Comparison of ENCODE assay signal across 25 mouse cellular contexts in the genomic region with DNA sequence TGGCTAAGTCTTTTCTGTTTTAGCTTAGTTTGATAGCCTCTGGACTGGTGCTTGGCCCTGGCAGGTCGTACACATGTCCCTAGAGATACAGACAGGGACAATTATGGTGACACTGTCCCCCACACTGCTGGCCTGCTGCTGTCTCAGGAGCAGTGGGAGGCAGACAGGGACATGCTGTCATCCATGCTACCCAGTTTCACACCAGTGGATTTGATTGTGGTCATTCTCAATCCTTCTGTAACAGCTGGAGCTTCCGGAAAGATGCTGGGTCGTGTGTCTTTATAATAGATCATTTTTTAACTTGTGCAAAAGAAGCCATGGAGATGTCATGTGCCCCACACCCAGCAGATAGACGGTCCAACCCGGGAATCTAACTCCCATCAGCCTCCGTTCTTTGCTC. TPM values are rescaled to one million over a fixed set of nuclear protein-coding genes. Genes with fewer than 3 reads are reported as not detected.
A peak's percentile ranks its signal among the peaks of the same experiment; 100 is the strongest.
DNase-seq lines count a peak whose midpoint lies in the region; ATAC-seq and TF ChIP-seq lines count a peak whose summit lies in the region.
"Had no signal": no experiment of that assay in that cellular context is flagged by ENCODE, and none has a peak within 500 bp of the region (broad histone marks: within the 10 kb centered on the region; RNA-seq: fewer than 3 reads in every experiment).

No protein-coding gene starts in this region.

- H3K9ac ChIP-seq in heart, embryonic 13.5 days: peak overlapping the region; percentile 6; the same call in 1 of the 2 replicates
- H3K9ac ChIP-seq in limb, embryonic 14.5 days (ENCODE audit: low read depth, low read length, severe bottlenecking): no peak overlapping the region; the same call in 1 of the 2 replicates
- H3K9ac ChIP-seq: embryonic facial prominence, embryonic 15.5 days; forebrain, embryonic 15.5 days; heart, embryonic 12.5 days; hindbrain, embryonic 14.5 days had no signal

- no peak overlapping the region for H3K4me3 ChIP-seq in heart, embryonic 13.5 days
- H3K4me3 ChIP-seq in limb, embryonic 10.5 days: no peak overlapping the region
- no peak overlapping the region for H3K4me3 ChIP-seq in limb, embryonic 14.5 days (replicated peaks; ENCODE audit: low read length)
- H3K4me3 ChIP-seq: embryonic facial prominence, embryonic 15.5 days; forebrain, embryonic 15.5 days; heart, adult 2 months; heart, embryonic 12.5 days had no signal

- 71% methylated on average over 6 of the region's 6 CpGs for WGBS in heart, embryonic 13.5 days
- WGBS in limb, embryonic 10.5 days: 87% methylated on average over 6 of the region's 6 CpGs
- 84% methylated on average over 6 of the region's 6 CpGs for WGBS in limb, embryonic 14.5 days

- no peak overlapping the region for H3K27ac ChIP-seq in heart, embryonic 13.5 days (replicated peaks)
- H3K27ac ChIP-seq in limb, embryonic 10.5 days: peak overlapping the region; percentile 82; the same call in 1 of the 2 replicates
- peak overlapping the region; percentile 81; the same call in 1 of the 2 replicates for H3K27ac ChIP-seq in limb, embryonic 14.5 days (replicated peaks; ENCODE audit: low read depth, low read length)
- H3K27ac ChIP-seq: forebrain, embryonic 15.5 days; heart, adult 2 months; hindbrain, embryonic 14.5 days; hindbrain, postnatal 0 days had no signal

- no peak overlapping the region for H3K4me2 ChIP-seq in heart, embryonic 13.5 days
- H3K4me2 ChIP-seq in limb, embryonic 14.5 days (replicated peaks; ENCODE audit: low read depth, low read length, severe bottlenecking): no peak overlapping the region
- H3K4me2 ChIP-seq: embryonic facial prominence, embryonic 15.5 days; forebrain, embryonic 15.5 days; heart, embryonic 12.5 days; hindbrain, embryonic 14.5 days had no signal

- no peaks in the 10 kb centered on the region for H3K36me3 ChIP-seq in heart, embryonic 13.5 days
- H3K36me3 ChIP-seq in limb, embryonic 10.5 days: no peaks in the 10 kb centered on the region
- no peaks in the 10 kb centered on the region for H3K36me3 ChIP-seq in limb, embryonic 14.5 days (ENCODE audit: control insufficient read depth, insufficient read depth, low read length)
- H3K36me3 ChIP-seq: embryonic facial prominence, embryonic 15.5 days; forebrain, embryonic 15.5 days; heart, embryonic 12.5 days had no signal

- H3K9me3 ChIP-seq in heart, embryonic 13.5 days: no peaks in the 10 kb centered on the region
- H3K9me3 ChIP-seq in limb, embryonic 10.5 days (replicated peaks): no peaks in the 10 kb centered on the region
- H3K9me3 ChIP-seq in limb, embryonic 14.5 days (ENCODE audit: control insufficient read depth, low read length): no peaks in the 10 kb centered on the region
- H3K9me3 ChIP-seq: embryonic facial prominence, embryonic 15.5 days; forebrain, embryonic 15.5 days; heart, embryonic 12.5 days had no signal

- DNase-seq in heart, postnatal 14 days: no peak
- no peak for DNase-seq in limb, embryonic 10.5 days (ENCODE audit: low spot score)
- DNase-seq in limb, embryonic 14.5 days (ENCODE audit: low spot score): no peak
- DNase-seq in embryo, embryonic 10 days (ENCODE audit: low spot score): no peak
- DNase-seq in thymus, postnatal 14 days: no peak
- DNase-seq: adrenal gland, adult 2 months; adrenal gland, postnatal 14 days; cerebellum, adult 11 months; cerebellum, adult 2 months; cerebellum, adult 9-11 months; cerebellum, postnatal 25 days; embryo, embryonic 11 days; gastrocnemius, postnatal 10 days; gastrocnemius, postnatal 36 days; heart, adult 2 months; heart, postnatal 36 days had no signal

- intact Hi-C loops in heart, postnatal 14 days (cut with DNase I): no loop called here

- peaks cover 31% of the 10 kb centered on the region for H3K4me1 ChIP-seq in heart, embryonic 13.5 days
- peaks cover 29% of the 10 kb centered on the region for H3K4me1 ChIP-seq in limb, embryonic 10.5 days
- H3K4me1 ChIP-seq in limb, embryonic 14.5 days (ENCODE audit: control insufficient read depth, insufficient read depth, low read length): peaks cover 23% of the 10 kb centered on the region

- TF ChIP-seq POLR2A in limb, embryonic 14.5 days (IDR thresholded peaks at IDR 0.05; ENCODE audit: borderline replicate concordance, extremely low read depth, insufficient read depth, insufficient read length): no peak

- peaks cover 2% of the 10 kb centered on the region; the same call in 1 of the 2 replicates for H3K27me3 ChIP-seq in heart, embryonic 13.5 days (replicated peaks)
- no peaks in the 10 kb centered on the region for H3K27me3 ChIP-seq in limb, embryonic 10.5 days (ENCODE audit: low read depth, poor library complexity, severe bottlenecking)
- H3K27me3 ChIP-seq in limb, embryonic 14.5 days (ENCODE audit: control insufficient read depth, insufficient read depth, low read length): no peaks in the 10 kb centered on the region
- H3K27me3 ChIP-seq: embryonic facial prominence, embryonic 15.5 days; forebrain, embryonic 15.5 days; heart, embryonic 12.5 days had no signal

- ATAC-seq in heart, embryonic 13.5 days (ENCODE audit: extremely low read depth, insufficient number of reproducible peaks, low FRiP score, low TSS enrichment): no peak
- no peak for ATAC-seq in limb, embryonic 14.5 days (ENCODE audit: low FRiP score, low read depth)
- ATAC-seq: CD4-positive, CD25-positive, alpha-beta regulatory T cell, adult 4 months; forebrain, embryonic 15.5 days; hindbrain, postnatal 0 days; inflammation-experienced regulatory T-cells, adult 6 months; intestine, embryonic 16.5 days had no signal

RNA-seq across cellular contexts. Expression of a gene that starts 36.8 kb away (rescaled TPM):
- 3.8 TPM in 2 replicates for polyA plus RNA-seq in heart, embryonic 13.5 days (2015; fragmentation: Nextera tagmentation; extraction: Ambion mirVana)
- total RNA-seq in heart, postnatal 14 days (2021): 10 to 100 TPM; 25.5 to 26.9 TPM
- 1.3 and 1.5 TPM in 2 replicates for polyA plus RNA-seq in limb, embryonic 10.5 days (2016; fragmentation: Nextera tagmentation; extraction: Ambion mirVana)
- polyA plus RNA-seq in limb, embryonic 14.5 days (2012; rRNA removed): 10.4 and 13.8 TPM in 2 replicates
- polyA plus RNA-seq in limb, embryonic 14.5 days (2014; fragmentation: Nextera tagmentation; extraction: Ambion mirVana): 1.9 and 2.1 TPM in 2 replicates
